Mouse (Mus musculus) MEL (cell line): Measurements from ENCODE around the gene Birc5.
A peak's percentile ranks its signal among the peaks of the same experiment; 100 is the strongest.

Experiments used
- ELF1 ChIP-seq: IDR thresholded peaks from 2 replicates; pipeline ENCODE4 v1.6.1; 2014; ENCODE audit warnings: low read depth, mild to moderate bottlenecking, inconsistent platforms, low read length, improper control_type of control experiment, moderate library complexity
- ETS1 ChIP-seq: IDR thresholded peaks from 2 replicates; pipeline ENCODE4 v1.6.1; 2012; ENCODE audit warnings: low read depth, mild to moderate bottlenecking, inconsistent platforms, low read length, improper control_type of control experiment, moderate library complexity
- MEF2A ChIP-seq: IDR thresholded peaks from 2 replicates; pipeline ENCODE4 v1.6.1; 2014; ENCODE audit warnings: low read depth, mild to moderate bottlenecking, inconsistent platforms, low read length, improper control_type of control experiment; ENCODE audit not compliant: poor library complexity, insufficient replicate concordance, severe bottlenecking; ENCODE audit errors: extremely low read depth
- MYC ChIP-seq: IDR thresholded peaks from 2 replicates; pipeline ENCODE4 v1.6.1; 2011; ENCODE audit warnings: low read depth, mild to moderate bottlenecking, low read length, improper control_type of control experiment, moderate library complexity
- POLR2A ChIP-seq, 2 experiments: IDR thresholded peaks; 2 replicates each; pipeline ENCODE4 v1.6.1; 2011 to 2012; ENCODE audit warnings: low read length in 2 of 2, mild to moderate bottlenecking in 2 of 2, control low read depth in 1 of 2, improper control_type of control experiment in 1 of 2, low read depth in 1 of 2, moderate library complexity in 1 of 2; ENCODE audit not compliant: control insufficient read depth in 1 of 2, insufficient read depth in 1 of 2, poor library complexity in 1 of 2
- TAL1 ChIP-seq: IDR thresholded peaks from 2 replicates; pipeline ENCODE4 v1.6.1; 2012; ENCODE audit warnings: mild to moderate bottlenecking, inconsistent platforms, low read length, moderate library complexity, mixed read lengths
- ZC3H11A ChIP-seq: IDR thresholded peaks from 2 replicates; pipeline ENCODE4 v1.6.1; 2012; ENCODE audit warnings: low read depth, mild to moderate bottlenecking, inconsistent platforms, low read length, improper control_type of control experiment
- ZMIZ1 ChIP-seq: IDR thresholded peaks from 2 replicates; pipeline ENCODE4 v1.6.1; 2012; ENCODE audit warnings: low read depth, mild to moderate bottlenecking, inconsistent platforms, low read length, improper control_type of control experiment, moderate library complexity

- peak; percentile 97 for TF ChIP-seq ZMIZ1
- TF ChIP-seq ZC3H11A = no peak
- peak; percentile 27; the same call in 1 of the 2 replicates for TF ChIP-seq ETS1
- peak; percentile 87 to 99 for TF ChIP-seq POLR2A (IDR thresholded peaks at IDR 0.05; ENCODE audit: control insufficient read depth in 1 of 2, insufficient read depth in 1 of 2, low read depth in 1 of 2, low read length in 2 of 2, poor library complexity in 1 of 2)
- no peak for TF ChIP-seq TAL1
- peak; percentile 82 for TF ChIP-seq MYC
- TF ChIP-seq ELF1 = peak; percentile 68
- TF ChIP-seq MEF2A = 0 out of 2 replicates have a peak, but pooled peaks have one; percentile 38
Measured at GRCm38 (mm10) chr11:117848985-117849671, at the start of gene Birc5.
